Mouse (Mus musculus): ENCODE data around the gene Gm3139. TPM values are rescaled to one million over a fixed set of nuclear protein-coding genes. Genes with fewer than 3 reads are reported as not detected.
"Not testable (repeated sequence)": the region's sequence is repeated elsewhere in the genome, so short reads cannot be mapped to it uniquely, and the experiment has no call there.

Gene Gm3139
- not detected in 2 replicates for polyA plus RNA-seq (2015; fragmentation: Nextera tagmentation; extraction: Ambion mirVana)

DNA sequence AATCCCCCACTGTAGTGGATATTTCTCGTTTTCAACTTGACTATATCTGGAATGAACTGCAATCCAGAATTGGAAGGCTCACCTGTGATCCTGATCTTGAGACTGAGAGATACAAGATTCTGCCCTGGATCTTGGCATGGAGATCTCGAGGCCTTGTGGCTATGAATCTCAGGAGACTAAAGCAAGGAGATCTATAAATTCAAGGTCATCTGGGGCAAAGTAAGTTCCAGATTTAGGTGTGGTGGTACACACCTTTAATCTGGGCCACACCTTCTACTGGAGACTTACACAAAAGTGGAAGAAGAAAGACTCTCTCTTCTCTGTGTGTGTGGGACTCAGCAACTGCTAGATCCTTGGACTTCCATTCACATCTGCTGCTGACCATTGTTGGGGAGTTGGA is at the start of gene Gm3139:
TSS of gene Gm3139 (plus strand) at position 301 of the 400 bp plus-strand sequence.
- H3K9me3 ChIP-seq; ATAC-seq (ENCODE audit: borderline replicate concordance, extremely low read depth, low FRiP score, low TSS enrichment); H3K27me3 ChIP-seq; H3K9ac ChIP-seq; H3K36me3 ChIP-seq; H3K4me1 ChIP-seq; H3K27ac ChIP-seq; H3K4me3 ChIP-seq; H3K4me2 ChIP-seq: not testable (repeated sequence)
- no CpG with 5 or more reads among the region's 2 CpGs for WGBS

Other genes starting within 250 kb of the Gm3139 start
- gene A430089I19Rik, start 219.5 kb upstream of the Gm3139 start, polyA plus RNA-seq (2015; fragmentation: Nextera tagmentation; extraction: Ambion mirVana), result not detected in 2 replicates
- gene Gm6502, start 211.9 kb upstream of the Gm3139 start, polyA plus RNA-seq (2015; fragmentation: Nextera tagmentation; extraction: Ambion mirVana), result not detected in 2 replicates
- not detected in 2 replicates for gene AA792892, start 186.5 kb upstream of the Gm3139 start, polyA plus RNA-seq (2015; fragmentation: Nextera tagmentation; extraction: Ambion mirVana)
- not detected in 2 replicates for gene Gm7682, start 80.5 kb upstream of the Gm3139 start, polyA plus RNA-seq (2015; fragmentation: Nextera tagmentation; extraction: Ambion mirVana)
- not detected in 2 replicates for gene Gm3147, start 90.1 kb downstream of the Gm3139 start, polyA plus RNA-seq (2015; fragmentation: Nextera tagmentation; extraction: Ambion mirVana)
- gene Gm6509, start 97.7 kb downstream of the Gm3139 start, polyA plus RNA-seq (2015; fragmentation: Nextera tagmentation; extraction: Ambion mirVana), result not detected in 2 replicates
- not detected in 2 replicates for gene Gm6205, start 122.1 kb downstream of the Gm3139 start, polyA plus RNA-seq (2015; fragmentation: Nextera tagmentation; extraction: Ambion mirVana)